Comparison of ENCODE assay signal across 12 mouse cellular contexts in genomic region chr12:8364321-8364838, GRCm38 (mm10). TPM values are rescaled to one million over a fixed set of nuclear protein-coding genes. Genes with fewer than 3 reads are reported as not detected.
DNase-seq lines count a peak whose midpoint lies in the region; ATAC-seq and TF ChIP-seq lines count a peak whose summit lies in the region.
"Had no signal": no experiment of that assay in that cellular context is flagged by ENCODE, and none has a peak within 500 bp of the region (broad histone marks: within the 10 kb centered on the region; RNA-seq: fewer than 3 reads in every experiment).

No protein-coding gene starts in this region.

- no peaks in the 10 kb centered on the region for H3K27me3 ChIP-seq in forebrain, embryonic 12.5 days
- H3K27me3 ChIP-seq in limb, embryonic 10.5 days (ENCODE audit: low read depth, poor library complexity, severe bottlenecking), result no peaks in the 10 kb centered on the region
- 0 out of 2 replicates have a peak, but pooled peaks cover 3% of the 10 kb centered on the region for H3K27me3 ChIP-seq in neural tube, embryonic 15.5 days (replicated peaks)
- H3K27me3 ChIP-seq: CH12.LX; stomach, embryonic 15.5 days had no signal

- H3K4me3 ChIP-seq in layer of hippocampus, adult 2 months, result no peak overlapping the region
- H3K4me3 ChIP-seq in forebrain, embryonic 12.5 days (replicated peaks), result no peak overlapping the region
- no peak overlapping the region for H3K4me3 ChIP-seq in limb, embryonic 10.5 days
- H3K4me3 ChIP-seq in neural tube, embryonic 15.5 days (replicated peaks), result no peak overlapping the region
- H3K4me3 ChIP-seq: stomach, embryonic 15.5 days had no signal

- no peaks in the 10 kb centered on the region for H3K9me3 ChIP-seq in forebrain, embryonic 12.5 days
- no peaks in the 10 kb centered on the region for H3K9me3 ChIP-seq in limb, embryonic 10.5 days (replicated peaks)
- H3K9me3 ChIP-seq in neural tube, embryonic 15.5 days (replicated peaks), result no peaks in the 10 kb centered on the region
- H3K9me3 ChIP-seq: stomach, embryonic 15.5 days had no signal

- no peaks in the 10 kb centered on the region for H3K36me3 ChIP-seq in forebrain, embryonic 12.5 days (replicated peaks)
- no peaks in the 10 kb centered on the region for H3K36me3 ChIP-seq in limb, embryonic 10.5 days
- H3K36me3 ChIP-seq in neural tube, embryonic 15.5 days, result no peaks in the 10 kb centered on the region
- H3K36me3 ChIP-seq: stomach, embryonic 15.5 days had no signal

- peaks cover 21% of the 10 kb centered on the region for H3K4me1 ChIP-seq in forebrain, embryonic 12.5 days
- peaks cover 35% of the 10 kb centered on the region for H3K4me1 ChIP-seq in limb, embryonic 10.5 days
- peaks cover 12% of the 10 kb centered on the region; the same call in 1 of the 2 replicates for H3K4me1 ChIP-seq in neural tube, embryonic 15.5 days

- H3K4me2 ChIP-seq in forebrain, embryonic 12.5 days, result no peak overlapping the region
- H3K4me2 ChIP-seq in neural tube, embryonic 15.5 days, result no peak overlapping the region
- H3K4me2 ChIP-seq: lung, embryonic 14.5 days; stomach, embryonic 15.5 days had no signal

- peak; percentile 80 for ATAC-seq in forebrain, embryonic 12.5 days (ENCODE audit: low FRiP score)
- peak; percentile 69 for ATAC-seq in neural tube, embryonic 15.5 days (ENCODE audit: low FRiP score)
- no peak for ATAC-seq in activated CD4-positive, CD25-positive, alpha-beta regulatory T cell, adult 4 months
- no peak for ATAC-seq in megakaryocyte, adult 5-6 weeks (ENCODE audit: poor library complexity, severe bottlenecking)

- no peak for TF ChIP-seq CTCF in layer of hippocampus, adult 2 months (conservative IDR thresholded peaks at IDR 0.05)

- H3K27ac ChIP-seq in layer of hippocampus, adult 2 months, result peak overlapping the region; percentile 46
- H3K27ac ChIP-seq in forebrain, embryonic 12.5 days, result peak overlapping the region; percentile 1; the same call in 1 of the 2 replicates
- H3K27ac ChIP-seq in limb, embryonic 10.5 days, result peak overlapping the region; percentile 62
- H3K27ac ChIP-seq in neural tube, embryonic 15.5 days (replicated peaks), result no peak overlapping the region
- H3K27ac ChIP-seq: stomach, embryonic 15.5 days had no signal

- DNase-seq in layer of hippocampus, adult 2 months (ENCODE audit: low spot score in 2 of 2), result peak; percentile 39 to 75
- no peak for DNase-seq in layer of hippocampus, postnatal 25 days (ENCODE audit: extremely low spot score in 1 of 2, low spot score in 1 of 2)
- DNase-seq in limb, embryonic 10.5 days (ENCODE audit: low spot score), result peak; percentile 57
- no peak for DNase-seq in lung, postnatal 25 days (ENCODE audit: low spot score)
- DNase-seq: cerebellum, adult 11 months had no signal

- 10% methylated on average over 6 of the region's 6 CpGs for WGBS in forebrain, embryonic 12.5 days
- WGBS in limb, embryonic 10.5 days, result 8% methylated on average over 6 of the region's 6 CpGs
- WGBS in neural tube, embryonic 15.5 days, result 15% methylated on average over 6 of the region's 6 CpGs

- H3K9ac ChIP-seq in forebrain, embryonic 12.5 days, result no peak overlapping the region
- H3K9ac ChIP-seq in neural tube, embryonic 15.5 days (replicated peaks), result no peak overlapping the region
- H3K9ac ChIP-seq: lung, embryonic 14.5 days; stomach, embryonic 15.5 days had no signal

RNA-seq across cellular contexts. Expression of gene Hs1bp3, which starts 51.1 kb away (rescaled TPM):
- 10 to 100 TPM; 12.2 to 15.1 TPM for total RNA-seq in layer of hippocampus, adult 2 months (2021)
- total RNA-seq in layer of hippocampus, postnatal 25 days (2021), result 10 to 100 TPM; 11.1 to 11.3 TPM
- 11.5 and 11.7 TPM in 2 replicates for polyA plus RNA-seq in forebrain, embryonic 12.5 days (2016; fragmentation: Nextera tagmentation; extraction: Ambion mirVana)
- 18.4 and 19.5 TPM in 2 replicates for polyA plus RNA-seq in limb, embryonic 10.5 days (2016; fragmentation: Nextera tagmentation; extraction: Ambion mirVana)
- 8.0 and 10.3 TPM in 2 replicates for polyA plus RNA-seq in neural tube, embryonic 15.5 days (2015; fragmentation: Nextera tagmentation; extraction: Ambion mirVana)
- polyA plus RNA-seq in activated CD4-positive, CD25-positive, alpha-beta regulatory T cell, adult 4 months (2017; shearing (Covaris generic)), result 1 to 10 TPM; 3.3 TPM
- total RNA-seq in megakaryocyte, adult 5-6 weeks (2015), result 4.7 and 4.8 TPM in 2 replicates
- total RNA-seq in megakaryocyte, adult 5-6 weeks (2017), result 4.4 and 6.7 TPM in 2 replicates

Comparison
In these comparisons a context has a peak if more than half of its experiments do, and no peak if none do; other contexts are left out.
1. DNase-seq: peak in layer of hippocampus, adult 2 months (2 of 2) and limb, embryonic 10.5 days (single experiment); none in layer of hippocampus, postnatal 25 days (0 of 2) and lung, postnatal 25 days (single experiment).
2. ATAC-seq: peak in forebrain, embryonic 12.5 days (single experiment) and neural tube, embryonic 15.5 days (single experiment); none in activated CD4-positive, CD25-positive, alpha-beta regulatory T cell, adult 4 months (single experiment) and megakaryocyte, adult 5-6 weeks (single experiment).